Mouse (Mus musculus) left cerebral cortex, postnatal 10 days (tissue): Measurements from ENCODE around the gene Zgrf1. TPM values are rescaled to one million over a fixed set of nuclear protein-coding genes. Genes with fewer than 3 reads are reported as not detected.
A peak's percentile ranks its signal among the peaks of the same experiment; 100 is the strongest.

ENCODE experiments used
- DNase-seq, 2 experiments: peaks; one replicate each; pipeline ENCODE4 v3.0.0; 2021 to 2022; ENCODE audit warnings: low spot score in 2 of 2, mixed read lengths in 1 of 2; ENCODE audit errors: extremely low spot score in 1 of 2
- intact Hi-C: fragments of 180-260 bp; cut with DNase I; formaldehyde crosslinking; loops from one replicate; pipeline ENCODE4 v1.15.1; 2025
- total RNA-seq, 2 experiments: library from RNA; stranded (reverse); gene quantifications; 2 replicates each; pipeline ENCODE4 v1.2.3; 2021

The Zgrf1 gene
- total RNA-seq, 2 experiments from 2014 or later: 2.5 to 3.0 TPM

DNA sequence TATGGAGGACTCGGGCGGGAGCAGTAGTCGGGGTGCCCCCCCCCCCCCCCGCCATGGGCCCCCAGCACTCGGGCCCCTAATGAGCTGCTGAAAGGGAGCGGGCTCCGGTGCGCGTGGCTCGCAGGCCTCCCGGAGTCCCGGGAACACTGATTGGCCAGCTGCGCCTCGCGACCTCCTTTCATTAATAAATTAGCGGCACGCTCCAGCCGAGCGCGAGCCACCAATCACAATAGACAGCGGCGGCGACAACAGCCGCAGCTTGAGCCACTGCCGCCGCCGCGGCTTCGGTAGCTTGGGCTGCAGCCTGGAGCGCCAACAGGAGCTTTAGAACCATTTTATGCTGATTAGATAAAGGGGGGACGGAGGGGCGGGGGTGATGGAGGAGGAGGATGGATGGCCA lies 79.2 kb downstream of the Zgrf1 start:
- intact Hi-C loops: loop anchor here (5.0 kb wide), 1 partner anchor 125 kb away; no protein-coding TSS in a partner anchor
- peak in 1 of 2 experiments; percentile 38 for DNase-seq

DNA sequence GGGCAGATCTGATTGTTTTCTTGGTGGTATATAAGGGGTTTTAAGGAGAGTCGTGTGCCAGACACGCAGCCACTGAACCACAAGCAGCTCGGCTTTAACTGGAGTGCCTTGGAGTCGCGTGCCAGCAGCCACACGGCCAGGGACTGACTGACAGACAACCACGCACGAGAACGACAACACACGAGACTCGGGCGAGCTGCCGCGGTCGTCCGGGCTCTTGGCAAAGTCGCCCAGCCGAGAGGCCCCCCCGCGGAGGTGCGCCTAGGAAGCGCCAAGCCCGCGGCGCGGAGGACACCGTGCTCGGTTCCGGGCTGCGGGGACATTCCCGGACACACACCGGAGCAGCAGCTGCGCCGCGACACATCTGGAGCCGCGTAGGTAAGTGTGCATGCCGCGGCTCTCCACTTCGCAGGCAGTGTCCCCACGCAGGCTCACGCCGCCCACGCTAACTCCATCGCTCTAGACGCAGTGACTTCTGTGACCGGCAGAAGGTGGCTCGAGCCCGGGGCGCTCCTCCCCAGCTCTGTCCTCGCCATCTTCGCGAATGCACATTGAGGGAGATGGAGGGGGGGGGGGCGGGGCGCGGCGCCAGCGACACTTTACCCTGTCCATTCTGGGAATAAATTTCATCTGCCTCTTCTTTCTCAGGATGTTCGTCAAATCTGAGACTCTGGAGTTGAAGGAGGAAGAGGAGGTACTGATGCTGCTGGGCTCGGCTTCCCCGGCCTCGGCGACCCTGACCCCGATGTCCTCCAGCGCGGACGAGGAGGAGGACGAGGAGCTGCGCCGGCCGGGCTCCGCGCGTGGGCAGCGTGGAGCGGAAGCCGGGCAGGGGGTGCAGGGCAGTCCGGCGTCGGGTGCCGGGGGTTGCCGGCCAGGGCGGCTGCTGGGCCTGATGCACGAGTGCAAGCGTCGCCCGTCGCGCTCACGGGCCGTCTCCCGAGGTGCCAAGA lies 80.1 kb downstream of the Zgrf1 start, which contains the start of gene Neurog2:
Gene Neurog2, plus strand, starts transcription at position 56 of the 953 bp plus-strand sequence.
- DNase-seq: peak in 1 of 2 experiments; percentile 45
- intact Hi-C loops: loop anchor here (5.0 kb wide), 1 partner anchor 124 kb away; no protein-coding TSS in a partner anchor

DNA sequence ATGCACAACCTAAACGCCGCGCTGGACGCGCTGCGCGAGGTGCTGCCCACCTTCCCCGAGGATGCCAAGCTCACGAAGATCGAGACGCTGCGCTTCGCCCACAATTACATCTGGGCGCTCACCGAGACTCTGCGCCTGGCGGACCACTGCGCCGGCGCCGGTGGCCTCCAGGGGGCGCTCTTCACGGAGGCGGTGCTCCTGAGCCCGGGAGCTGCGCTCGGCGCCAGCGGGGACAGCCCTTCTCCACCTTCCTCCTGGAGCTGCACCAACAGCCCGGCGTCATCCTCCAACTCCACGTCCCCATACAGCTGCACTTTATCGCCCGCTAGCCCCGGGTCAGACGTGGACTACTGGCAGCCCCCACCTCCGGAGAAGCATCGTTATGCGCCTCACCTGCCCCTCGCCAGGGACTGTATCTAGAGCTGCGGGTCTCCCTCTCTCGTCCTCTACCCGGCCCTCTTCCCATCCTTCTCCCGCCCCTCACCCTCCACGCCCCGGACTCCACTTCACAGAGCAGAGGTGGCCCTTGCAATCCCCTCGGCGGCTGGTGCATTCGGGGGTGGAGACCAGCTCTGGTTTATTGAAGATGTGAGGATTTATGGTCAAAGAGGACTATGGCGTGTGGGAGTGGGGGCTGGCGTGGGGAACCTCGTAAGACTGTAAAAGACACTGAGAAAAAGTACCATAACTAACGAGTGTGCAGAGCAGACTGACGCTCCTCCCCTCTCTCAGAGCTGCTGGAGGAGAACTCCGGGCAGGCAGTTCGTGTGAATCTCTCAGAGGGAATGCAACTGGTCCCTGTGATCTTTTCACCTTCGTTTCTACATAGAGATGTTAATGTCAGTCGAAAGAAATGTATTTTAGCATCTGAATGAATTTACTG lies 81.1 kb downstream of the Zgrf1 start:
- intact Hi-C loops: loop anchor here (5.0 kb wide), 1 partner anchor 123 kb away; no protein-coding TSS in a partner anchor
- peak in 1 of 2 experiments; percentile 83 for DNase-seq

DNA sequence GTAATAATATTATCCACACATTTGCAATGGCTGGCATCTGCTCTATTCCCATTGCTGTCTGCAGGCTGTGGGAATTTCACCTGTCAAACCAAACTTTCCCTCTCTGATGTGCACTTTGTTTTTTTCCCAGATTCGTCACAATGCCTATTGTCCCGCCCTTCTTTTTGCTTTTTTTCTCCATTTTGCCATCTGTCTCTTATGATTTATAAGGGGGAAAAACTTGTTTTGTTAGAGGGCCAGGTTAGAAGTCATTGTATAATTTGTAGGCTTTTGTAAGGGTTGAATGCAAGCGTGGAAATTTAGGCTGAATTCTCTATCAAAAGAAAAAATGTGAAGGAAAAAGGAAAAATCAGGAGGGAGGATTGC lies 81.7 kb downstream of the Zgrf1 start:
- intact Hi-C loops: loop anchor here (5.0 kb wide), 1 partner anchor 122 kb away; no protein-coding TSS in a partner anchor

DNA sequence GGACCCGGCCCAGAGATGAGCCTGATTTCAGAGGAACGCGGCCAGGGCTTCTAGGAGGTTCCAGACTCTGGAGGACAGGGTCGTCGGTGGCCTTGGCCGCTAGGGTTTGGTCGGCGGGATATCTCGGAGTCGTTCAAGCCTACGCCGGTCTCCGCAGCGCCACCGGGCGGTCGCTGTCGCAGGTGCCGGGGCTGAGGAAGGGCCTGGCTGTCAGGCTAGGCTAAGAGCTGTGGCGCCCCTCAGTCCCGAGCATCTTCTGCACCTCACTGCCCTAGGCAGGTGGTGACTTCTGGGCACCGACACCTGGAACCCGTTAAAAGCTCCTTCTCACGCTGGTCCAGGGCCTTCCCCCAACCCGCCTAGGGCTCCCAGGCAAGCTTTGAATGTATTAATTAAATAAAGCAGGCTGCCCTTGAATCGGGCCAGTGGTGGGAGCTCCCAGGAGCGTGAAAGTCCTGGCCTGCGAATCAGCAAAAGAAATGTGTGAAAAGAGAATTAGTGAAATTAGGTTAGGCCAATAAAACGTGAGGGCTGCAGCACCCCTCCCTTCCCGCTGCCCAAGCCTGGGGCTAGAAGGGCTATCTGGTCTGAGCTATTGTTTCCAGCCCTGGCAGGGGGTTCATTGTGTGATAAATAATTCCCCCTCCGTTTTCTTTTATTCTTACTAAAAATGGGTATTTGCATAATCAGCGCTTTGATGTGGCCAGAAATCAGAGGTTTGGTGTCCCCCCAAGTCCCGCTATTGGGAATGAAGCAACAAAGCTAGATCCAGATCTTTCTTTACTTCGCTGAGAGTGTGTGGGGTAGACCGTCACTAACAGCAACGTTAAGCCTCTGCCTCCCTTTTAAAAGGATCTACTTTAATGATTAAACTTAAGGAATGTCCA lies 86.8 kb downstream of the Zgrf1 start:
- intact Hi-C loops: no loop called here
- peak in 1 of 2 experiments; percentile 71 for DNase-seq

More for the DNA sequence above, 81.7 kb downstream of the Zgrf1 start:
- no peak for DNase-seq

DNA sequence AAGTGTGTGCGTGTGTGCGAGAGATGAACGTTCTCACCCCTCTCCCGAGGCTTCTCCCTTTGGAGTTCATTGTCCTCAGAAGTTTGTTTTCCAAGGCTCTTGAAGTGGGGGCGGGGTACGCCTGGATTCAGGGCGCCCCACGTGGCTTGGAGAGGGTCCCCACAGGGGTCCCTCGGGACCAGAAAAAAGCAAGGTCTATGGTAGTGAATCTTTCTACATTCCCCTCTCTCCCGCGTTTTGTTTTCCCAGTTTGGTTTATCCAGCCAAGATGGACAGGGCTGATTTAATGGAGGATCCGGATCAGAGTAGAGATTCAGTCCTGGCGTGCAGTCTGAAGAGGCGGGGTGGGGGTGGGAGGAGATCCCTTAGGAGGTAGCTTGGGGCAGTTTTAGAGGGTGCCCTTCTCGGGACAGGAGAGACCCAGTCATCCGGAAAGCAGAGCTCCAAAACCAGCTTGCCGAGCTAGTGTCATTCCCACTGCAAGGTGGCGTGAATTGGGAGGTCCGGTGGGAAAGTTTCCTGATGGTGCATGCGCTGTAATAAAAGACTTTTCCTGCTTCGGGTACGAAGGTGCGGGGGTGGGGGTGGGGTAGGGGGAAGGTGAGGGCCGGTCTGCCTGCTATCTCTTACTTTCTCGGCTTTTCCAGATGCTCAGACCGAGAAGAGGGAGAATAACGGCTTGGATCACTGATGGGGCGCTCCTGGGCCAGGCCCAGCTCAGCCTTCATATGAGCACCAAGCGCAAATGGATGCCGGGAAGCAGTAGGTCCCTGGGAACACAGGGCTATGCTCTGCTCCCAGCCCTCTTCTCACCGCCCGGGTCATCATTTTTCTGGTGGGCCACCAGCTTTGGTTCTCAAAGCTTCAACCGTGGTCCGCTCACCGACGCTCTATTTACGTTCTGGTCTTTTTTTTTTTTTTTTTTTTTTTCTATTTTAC lies 87.7 kb downstream of the Zgrf1 start:
- intact Hi-C loops: no loop called here

DNA sequence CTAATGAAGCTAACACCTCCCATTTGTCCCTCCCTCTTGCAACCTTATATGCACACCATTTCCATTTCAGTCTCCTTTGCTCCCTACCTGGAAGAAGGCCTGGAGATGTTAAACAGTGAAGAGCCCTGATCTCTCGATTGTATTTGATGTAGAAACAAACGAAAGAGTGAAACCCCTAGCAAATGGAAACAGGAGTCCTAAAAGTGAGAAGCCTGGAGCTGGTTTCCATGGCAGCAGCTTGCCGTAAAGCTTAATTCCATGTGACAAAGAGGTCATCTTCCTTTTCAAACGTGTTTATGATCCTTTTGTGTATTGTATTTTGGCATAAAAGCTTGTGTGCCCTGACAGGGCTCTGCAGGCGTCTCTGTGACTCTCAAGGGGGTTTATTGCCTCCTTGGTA lies 88.9 kb downstream of the Zgrf1 start:
- no peak for DNase-seq
- intact Hi-C loops: no loop called here

More for the DNA sequence above, 87.7 kb downstream of the Zgrf1 start:
- no peak for DNase-seq

DNA sequence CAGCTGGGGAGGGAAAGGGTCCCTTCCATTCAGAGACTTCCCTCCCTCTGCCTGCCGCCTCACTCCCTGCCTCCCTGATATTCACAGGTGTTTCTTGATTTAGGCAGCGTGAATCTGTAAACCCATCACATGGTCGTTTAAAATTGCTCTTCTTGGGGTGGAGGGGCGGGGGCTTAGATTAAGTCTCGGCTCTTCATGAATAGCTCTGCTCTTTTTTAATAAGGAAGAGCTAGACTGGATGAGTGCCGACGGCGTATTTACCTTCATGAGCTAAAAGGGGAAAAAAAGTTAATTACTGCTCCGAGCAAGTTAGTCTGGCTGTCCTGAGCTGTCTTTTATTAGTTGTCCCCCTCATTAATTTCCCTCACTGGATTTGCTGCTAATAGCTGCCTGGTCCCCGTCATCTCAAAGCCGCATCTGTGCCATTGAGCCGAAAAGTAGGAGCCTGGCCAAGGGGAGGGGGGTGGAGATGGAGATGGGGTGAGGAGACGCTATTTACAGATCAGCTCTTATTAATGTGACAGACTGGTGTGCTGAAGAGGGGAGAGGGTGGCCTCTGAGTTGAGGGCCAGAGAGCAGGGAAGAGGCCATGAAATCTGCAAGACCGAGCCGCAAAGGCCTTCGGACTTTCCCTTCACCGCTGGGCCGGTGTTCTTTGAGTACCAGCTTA lies 93.0 kb downstream of the Zgrf1 start:
- DNase-seq: no peak
- intact Hi-C loops: no loop called here

DNA sequence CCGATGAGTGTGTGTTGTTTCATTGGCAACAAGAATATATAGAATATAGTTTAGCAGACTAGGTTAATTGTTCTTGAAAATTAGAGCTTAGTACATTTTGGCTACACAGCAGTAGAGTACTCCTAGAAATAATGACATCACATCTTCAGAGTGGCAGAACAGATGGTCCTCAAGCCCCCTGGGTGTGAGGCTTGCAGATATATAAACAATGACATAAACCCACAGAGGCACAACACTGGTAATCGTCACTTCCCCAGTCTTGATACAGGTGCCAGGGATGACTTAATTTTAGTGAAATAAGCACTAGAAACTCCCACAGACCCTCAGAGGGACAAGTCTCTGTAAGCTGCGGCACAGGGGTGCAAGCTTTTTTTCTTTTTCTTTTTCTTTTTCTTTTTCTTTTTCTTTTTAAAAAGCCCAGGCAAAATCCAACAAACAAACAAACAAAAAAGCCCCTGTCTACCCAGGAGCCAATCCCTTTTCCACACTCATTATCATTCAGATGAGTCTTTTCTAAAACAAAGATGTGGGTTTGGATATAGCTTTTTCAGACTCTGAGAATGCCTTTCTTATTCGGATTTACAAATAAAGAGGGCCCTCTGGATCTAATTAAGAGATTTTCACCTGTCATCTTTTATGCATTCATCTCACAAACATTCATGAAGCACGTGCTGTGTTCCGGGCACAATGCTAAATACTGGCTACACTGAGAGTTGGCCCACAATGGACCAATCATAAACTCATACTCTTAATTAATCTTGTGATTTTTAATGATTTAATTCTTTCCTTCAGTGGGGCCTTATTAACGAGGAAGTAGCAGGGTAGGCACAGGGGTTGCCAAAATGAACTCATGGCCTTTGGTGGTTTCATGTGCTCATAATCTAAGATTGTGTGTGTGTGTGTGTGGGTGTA lies 98.7 kb downstream of the Zgrf1 start:
- DNase-seq: no peak
- intact Hi-C loops: no loop called here

DNA sequence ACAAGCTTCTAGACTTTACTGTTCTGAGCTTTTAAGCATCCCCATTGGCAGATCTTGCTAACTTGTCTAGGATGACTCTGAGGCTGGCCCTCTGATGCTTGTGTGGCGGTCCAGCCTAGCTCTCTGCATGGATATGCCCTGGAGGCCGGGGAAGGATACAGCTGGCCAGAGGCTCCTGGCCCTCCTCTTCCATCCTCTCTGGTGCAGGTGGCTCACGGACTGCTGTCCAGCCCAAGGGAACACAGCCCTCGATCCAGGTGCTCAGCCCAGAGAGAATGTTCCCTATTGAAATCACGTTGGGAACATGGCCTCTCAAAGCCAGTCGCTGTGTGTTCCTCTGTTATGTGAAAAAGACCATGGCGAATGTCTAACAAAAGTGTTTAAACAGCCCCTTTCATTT lies 107.4 kb downstream of the Zgrf1 start:
- intact Hi-C loops: no loop called here
- DNase-seq: no peak

DNA sequence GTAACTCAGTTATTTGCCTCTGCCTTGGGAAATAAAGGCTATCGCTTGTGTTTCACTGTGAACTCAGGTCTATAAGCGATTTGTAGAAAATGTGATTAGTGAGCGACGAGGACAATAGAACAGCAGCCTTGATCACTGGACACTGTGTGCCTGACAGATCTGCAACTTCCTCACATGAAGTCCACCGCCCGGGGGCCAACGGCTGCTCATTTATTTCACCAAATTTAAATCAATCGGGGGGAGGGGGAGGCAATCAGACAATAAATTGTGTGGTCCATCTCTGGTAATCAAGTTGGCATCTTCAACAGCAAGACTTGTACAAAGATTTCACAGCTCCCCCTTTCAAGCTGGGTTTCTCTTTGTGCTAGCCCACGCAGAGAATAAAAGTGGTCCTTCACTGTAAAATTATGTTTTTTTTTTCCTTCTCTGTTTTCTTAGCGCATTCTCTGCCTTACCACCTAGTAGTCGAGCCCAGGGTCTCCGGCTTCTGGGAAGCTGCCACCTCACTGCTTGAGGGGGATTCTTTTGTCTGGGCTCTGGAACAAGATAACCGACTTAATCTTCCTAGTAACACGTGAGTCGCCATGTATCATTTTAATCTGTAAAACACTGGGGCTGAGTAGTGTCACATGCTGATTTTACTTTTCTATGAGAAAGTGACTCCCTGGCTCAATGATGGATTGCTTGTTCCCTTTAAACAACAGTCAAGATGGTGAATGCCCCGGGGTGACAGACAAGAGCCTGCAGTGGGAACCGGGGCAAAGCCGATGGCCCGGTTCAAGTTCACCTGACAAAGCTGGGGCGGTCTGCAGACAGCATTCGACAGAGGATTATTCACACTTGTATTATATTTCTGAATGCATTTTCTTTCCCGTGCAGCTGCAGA lies 108.6 kb downstream of the Zgrf1 start:
- DNase-seq: no peak
- intact Hi-C loops: no loop called here
